Mouse (Mus musculus): Measurements from ENCODE around the gene Armcx1.

DNA sequence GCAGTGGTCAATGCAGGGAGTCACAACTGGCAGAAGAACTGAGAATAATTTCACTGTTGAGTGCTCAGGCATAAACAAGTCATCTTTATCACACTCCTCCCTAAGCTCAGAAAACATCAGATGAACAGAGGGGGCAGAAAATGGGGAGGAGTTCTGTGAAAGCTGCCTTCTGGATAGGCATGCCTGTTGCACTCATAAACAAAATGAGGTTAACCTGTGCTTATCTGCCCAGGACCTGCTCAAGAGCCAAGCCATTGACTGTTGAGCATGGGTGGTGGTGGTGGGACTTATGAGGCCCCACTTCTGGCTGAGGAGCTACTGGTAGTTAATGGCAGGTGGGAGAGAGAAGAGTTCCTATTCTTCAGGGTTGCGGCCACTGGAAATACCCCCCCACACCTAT is 20.0 kb downstream of the Armcx1 start:
- TF ChIP-seq POLR2A (IDR thresholded peaks at IDR 0.05; ENCODE audit: borderline replicate concordance, control insufficient read depth, low read depth, low read length) (no peak), CTCF (IDR thresholded peaks at IDR 0.05; ENCODE audit: control insufficient read depth, insufficient read depth, low read length) (no peak)

Data from bone marrow, adult 2 months (tissue).